Mouse (Mus musculus) gastrocnemius, postnatal 14 days (tissue): ENCODE measurements around the gene Sgsm1. TPM values are rescaled to one million over a fixed set of nuclear protein-coding genes. Genes with fewer than 3 reads are reported as not detected.

Experiments
- DNase-seq: peaks from one replicate; pipeline ENCODE4 v3.0.0; 2021; ENCODE audit warnings: mixed read lengths
- intact Hi-C: fragments of 180-260 bp; cut with DNase I; formaldehyde crosslinking; loops from one replicate; pipeline ENCODE4 v1.15.1; 2025; ENCODE audit warnings: low total_unique reads
- total RNA-seq, 2 experiments: library from RNA; stranded (reverse); gene quantifications; 2 replicates each; pipeline ENCODE4 v1.2.3; 2021

Gene Sgsm1
- total RNA-seq, 2 experiments from 2014 or later = 0.62 to 0.70 TPM

DNA sequence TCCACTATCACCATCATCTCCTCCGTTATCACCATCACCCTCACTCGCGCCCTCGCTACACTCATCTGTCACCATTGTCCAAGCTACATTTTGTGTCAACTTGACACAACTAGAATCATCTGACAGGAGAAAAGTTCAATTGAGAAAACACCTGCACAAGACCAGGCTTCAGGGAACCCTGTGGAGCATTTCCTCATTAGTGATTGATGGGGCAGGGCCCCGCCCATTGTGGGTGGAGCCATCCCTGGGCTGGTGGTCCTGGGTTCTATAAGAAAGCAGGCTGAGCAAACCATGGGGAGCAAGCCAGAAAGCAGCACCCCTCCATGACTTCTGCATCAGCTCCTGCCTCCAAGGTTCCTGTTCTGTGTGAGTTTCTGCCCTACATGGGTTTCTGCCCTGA, 22.8 kb downstream of the Sgsm1 start:
- DNase-seq = no peak
- intact Hi-C loops = no loop called here

DNA sequence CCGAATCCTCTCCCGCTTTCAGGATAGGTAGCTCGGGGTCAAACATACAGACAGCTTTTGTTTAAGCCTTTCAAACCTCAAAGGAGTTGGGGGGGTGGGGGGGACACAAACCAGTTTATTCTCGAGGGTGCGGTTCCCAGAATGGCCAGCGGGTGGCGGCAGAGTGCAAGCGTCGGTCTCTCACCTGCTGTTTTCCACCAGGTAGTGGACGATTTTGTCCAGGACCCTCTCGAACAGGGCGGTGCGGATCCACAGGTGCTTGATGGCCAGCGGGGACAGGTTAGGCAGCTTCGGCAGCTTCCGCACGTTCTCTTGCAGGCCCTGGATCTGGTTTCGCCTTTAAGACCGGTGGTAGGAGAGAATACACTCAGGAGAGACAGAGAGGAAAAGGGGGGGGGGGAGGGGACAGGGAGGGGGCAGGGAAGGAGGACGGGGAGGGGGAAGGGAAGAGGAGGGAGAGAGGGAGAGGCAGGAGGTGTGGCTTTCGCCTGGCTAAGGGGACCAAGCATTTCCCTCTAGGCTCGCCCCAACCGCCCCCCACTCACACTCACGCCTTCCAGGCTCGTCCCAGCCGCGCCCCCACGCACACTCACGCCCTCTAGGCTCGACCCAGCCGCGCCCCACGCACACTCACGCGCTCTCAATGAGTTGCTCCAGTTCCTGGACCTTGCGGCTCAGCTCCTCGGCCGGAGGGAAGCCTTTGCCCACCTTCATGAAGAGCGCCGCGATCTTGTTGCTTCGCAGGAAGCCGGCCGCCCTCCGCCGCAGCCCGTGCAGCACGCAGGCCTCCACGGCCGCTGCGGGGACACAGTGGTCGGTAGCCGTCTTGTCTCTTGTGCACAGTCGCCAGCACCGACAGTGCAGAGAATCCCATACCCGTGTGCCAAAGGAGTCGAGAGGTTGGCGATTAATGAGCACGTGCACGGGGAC, 23.7 kb downstream of the Sgsm1 start:
- peak; percentile 41 for DNase-seq
- intact Hi-C loops = no loop called here

GRCm38 (mm10) chr5:113286048-113286447, 24.5 kb downstream of the Sgsm1 start:
- intact Hi-C loops = no loop called here
- no peak for DNase-seq

GRCm38 (mm10) chr5:113285541-113285940, 25.0 kb downstream of the Sgsm1 start:
- intact Hi-C loops = no loop called here
- DNase-seq = no peak

GRCm38 (mm10) chr5:113283726-113284125, 26.9 kb downstream of the Sgsm1 start:
- DNase-seq = no peak
- intact Hi-C loops = no loop called here

DNA sequence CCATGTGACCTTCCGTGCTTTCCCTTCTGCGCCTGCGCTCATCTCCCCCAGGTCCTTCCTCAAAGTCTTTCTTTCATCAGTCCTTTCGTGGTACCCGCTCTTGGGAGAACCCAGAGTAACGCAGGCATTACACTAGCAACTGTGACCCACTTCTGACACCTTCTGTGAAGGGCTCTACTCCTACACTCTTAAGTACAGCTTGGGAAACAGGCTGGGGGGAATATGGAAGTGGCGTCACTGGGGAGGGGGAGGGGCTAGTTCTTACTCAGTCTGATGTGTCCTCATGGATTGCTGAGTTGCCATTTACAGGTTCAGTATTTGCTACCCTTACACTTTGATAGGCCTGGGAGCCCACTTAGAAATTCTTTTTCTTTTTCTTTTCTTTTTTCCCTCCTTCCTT, 29.0 kb downstream of the Sgsm1 start:
- no peak for DNase-seq
- intact Hi-C loops = no loop called here

DNA sequence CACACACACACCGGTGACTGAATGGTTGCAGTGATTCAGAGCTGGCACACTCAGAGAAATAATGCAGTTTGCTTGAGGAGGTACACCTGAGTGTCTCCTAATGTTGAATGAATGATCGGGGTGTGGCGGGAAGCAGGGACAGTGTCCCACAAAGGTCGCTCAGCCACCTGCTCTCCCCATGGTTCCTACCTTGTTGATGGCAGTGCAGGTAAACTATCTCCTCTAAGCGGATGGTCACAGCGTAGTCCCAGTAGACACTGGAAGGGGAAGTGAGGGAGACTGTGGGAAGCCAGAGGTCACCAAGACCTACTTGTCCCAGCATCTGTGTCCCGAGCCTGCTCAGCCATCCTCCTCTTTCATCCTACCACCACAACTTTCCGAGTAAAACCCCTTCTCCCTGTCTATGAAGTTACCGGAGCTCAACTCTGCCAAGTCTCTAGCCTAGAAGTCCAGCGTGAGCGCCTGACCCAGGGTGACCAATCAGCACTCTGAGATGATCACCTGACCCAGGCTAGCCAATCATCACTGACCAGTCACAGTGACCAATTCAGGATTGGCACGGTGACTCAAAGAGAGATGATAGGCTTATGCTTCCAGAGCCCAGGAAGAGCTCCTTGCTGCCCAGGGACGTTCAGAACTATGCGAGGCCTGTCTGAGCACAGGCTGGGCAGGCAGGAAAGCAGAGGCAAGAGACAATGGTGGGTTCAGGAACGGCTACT, 30.3 kb downstream of the Sgsm1 start:
- intact Hi-C loops = no loop called here
- no peak for DNase-seq

DNA sequence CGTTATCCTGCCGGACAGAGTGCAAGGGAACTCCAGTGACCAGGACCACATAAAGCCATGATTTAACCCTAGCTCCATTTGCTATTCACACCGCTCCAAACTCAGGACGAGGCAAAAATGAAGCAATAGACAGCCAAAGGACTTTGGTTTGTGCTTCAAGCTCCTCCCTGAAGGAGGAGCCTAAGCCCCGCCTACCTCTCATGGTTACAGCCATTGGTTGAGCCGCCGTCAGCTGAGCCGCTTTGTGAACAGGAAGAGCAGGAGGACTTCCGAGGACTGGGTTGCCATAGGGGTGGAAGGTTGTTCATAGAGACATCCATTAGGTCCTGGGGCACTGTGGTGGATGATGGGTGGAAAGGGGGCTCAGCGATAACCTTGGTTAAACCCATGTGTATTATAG, 34.7 kb downstream of the Sgsm1 start:
- DNase-seq = no peak
- intact Hi-C loops = no loop called here

DNA sequence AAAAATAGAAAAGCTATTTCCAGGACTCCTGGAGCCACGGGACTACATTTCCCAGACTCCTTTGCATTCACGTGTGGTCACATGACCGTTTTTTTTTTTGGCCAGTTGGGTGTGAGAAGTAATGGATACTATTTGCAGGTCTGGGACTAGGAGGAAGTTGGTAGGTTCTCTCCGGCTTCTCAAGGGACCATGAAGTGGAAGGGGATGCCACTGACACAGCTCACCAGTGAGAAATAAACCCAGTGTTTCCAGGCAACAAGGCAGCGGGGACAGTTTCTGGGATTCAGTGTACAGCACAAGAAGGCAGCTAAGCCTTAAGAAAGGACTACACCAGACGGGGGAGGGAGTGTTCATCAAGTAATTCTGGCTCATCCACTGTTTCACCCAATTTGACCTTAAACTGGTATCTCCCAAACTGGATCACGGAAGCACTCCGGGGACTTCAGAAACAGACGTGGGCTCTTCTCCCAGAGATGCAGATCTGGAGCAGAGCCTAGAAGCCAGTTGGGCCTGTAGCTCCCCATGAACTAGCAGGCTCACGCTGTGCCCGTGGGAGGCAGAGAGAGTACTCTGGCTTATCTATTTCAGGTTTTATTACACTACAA, 39.3 kb downstream of the Sgsm1 start:
- no peak for DNase-seq
- intact Hi-C loops = no loop called here

DNA sequence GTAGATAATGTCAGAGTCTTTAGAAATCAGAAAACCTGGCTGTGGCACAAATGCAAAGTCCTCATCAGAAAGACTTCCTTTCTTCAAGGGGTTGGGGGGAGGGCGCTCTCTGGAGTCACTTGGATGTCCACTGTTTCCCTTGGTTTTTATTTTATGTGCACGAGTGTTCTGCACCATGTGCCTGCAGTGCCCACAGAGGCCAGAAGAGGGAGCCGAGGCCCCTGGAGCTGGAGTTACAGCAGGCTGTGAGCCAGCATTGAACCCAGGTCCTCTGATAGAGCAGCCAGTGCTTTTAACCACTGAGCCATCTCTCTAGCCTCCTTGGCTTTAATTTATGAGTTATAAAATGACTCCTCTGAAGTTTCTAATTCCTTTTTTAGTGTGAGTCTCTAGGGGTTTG, 40.5 kb downstream of the Sgsm1 start:
- DNase-seq = no peak
- intact Hi-C loops = no loop called here

GRCm38 (mm10) chr5:113268246-113268645, 42.3 kb downstream of the Sgsm1 start:
- DNase-seq = no peak
- intact Hi-C loops = no loop called here

DNA sequence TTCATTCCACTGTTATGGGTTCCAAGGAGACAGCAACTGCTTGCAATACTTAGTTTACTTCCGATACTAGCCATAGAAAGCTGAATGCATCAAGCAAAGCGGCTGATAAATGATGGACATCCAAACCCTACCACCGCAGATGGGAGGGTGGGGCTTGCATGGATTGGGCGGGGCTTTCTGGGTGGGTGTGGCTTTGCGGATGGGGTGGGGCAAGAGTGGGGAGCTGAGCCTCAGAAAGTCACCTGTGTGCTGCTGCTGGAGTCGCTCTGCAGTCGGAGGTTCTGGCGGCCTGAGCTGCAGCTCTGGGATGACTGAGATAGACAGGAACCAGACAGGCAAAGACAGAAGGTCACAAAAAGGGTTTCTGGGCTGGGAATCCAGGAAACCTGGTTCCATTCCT, 44.9 kb downstream of the Sgsm1 start:
- no peak for DNase-seq
- intact Hi-C loops = no loop called here

- no peak for DNase-seq
- intact Hi-C loops = no loop called here
These were observed 59.8 kb downstream of the Sgsm1 start for GRCm38 (mm10) chr5:113250806-113251205.

- DNase-seq = no peak
- intact Hi-C loops = no loop called here
These were observed 61.2 kb downstream of the Sgsm1 start for GRCm38 (mm10) chr5:113249263-113249930.

- no peak for DNase-seq
- intact Hi-C loops = no loop called here
These were observed 80.4 kb downstream of the Sgsm1 start for GRCm38 (mm10) chr5:113230196-113230595.

GRCm38 (mm10) chr5:113226632-113227102, 83.9 kb downstream of the Sgsm1 start, which contains the start of gene Tmem211:
Gene Tmem211, plus strand, starts transcription at chr5:113226909.
- intact Hi-C loops = loop anchor here (2.0 kb wide), 1 partner anchor 126 kb away; no protein-coding TSS in a partner anchor
- DNase-seq = peak; percentile 85

- DNase-seq = no peak
- intact Hi-C loops = loop anchor here (2.0 kb wide), 2 partner anchors 47 to 125 kb away; no protein-coding TSS in a partner anchor
These were observed 84.7 kb downstream of the Sgsm1 start for GRCm38 (mm10) chr5:113225686-113226435.

DNA sequence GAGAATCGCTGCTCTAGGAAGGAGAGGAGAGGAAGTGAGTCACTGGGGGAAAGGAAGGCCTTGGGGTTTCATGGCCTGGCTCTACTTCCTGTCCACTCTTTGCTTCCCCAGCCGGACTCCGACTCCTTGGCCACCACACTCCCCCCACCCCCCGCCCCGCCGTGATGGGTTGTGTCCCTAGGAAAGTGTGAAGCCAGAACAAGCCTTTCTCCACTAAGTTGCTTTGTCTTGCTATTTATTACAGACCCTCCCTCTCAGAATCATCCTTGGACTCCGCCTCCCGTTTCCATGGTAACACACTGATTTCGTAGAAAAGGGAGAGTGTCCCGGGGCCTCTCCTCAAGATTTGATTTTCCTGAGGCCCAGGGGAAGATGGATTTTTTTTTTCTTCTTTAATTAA, 85.3 kb downstream of the Sgsm1 start:
- intact Hi-C loops = loop anchor here (2.0 kb wide), 1 partner anchor 46 kb away; no protein-coding TSS in a partner anchor
- DNase-seq = no peak

GRCm38 (mm10) chr5:113223888-113224287, 86.7 kb downstream of the Sgsm1 start:
- DNase-seq = no peak
- intact Hi-C loops = loop anchor here (2.0 kb wide), 1 partner anchor 45 kb away; no protein-coding TSS in a partner anchor
